Mouse (Mus musculus) right cerebral cortex, adult 2 months (tissue): ENCODE data around the gene Serpina3g.

Experiments used
- DNase-seq, 2 experiments: peaks; one replicate each; pipeline ENCODE4 v3.0.0; 2021 to 2022; ENCODE audit warnings: low spot score in 2 of 2

Gene Serpina3g

GRCm38 (mm10) chr12:104279056-104279435 lies 43.0 kb downstream of the Serpina3g start:
- no peak for DNase-seq

GRCm38 (mm10) chr12:104283380-104283779 lies 47.3 kb downstream of the Serpina3g start:
- DNase-seq = no peak

GRCm38 (mm10) chr12:104288336-104288735 lies 52.3 kb downstream of the Serpina3g start:
- no peak for DNase-seq

- DNase-seq = no peak
These were observed 53.8 kb downstream of the Serpina3g start for GRCm38 (mm10) chr12:104289872-104290271.
